Mouse (Mus musculus) lung, postnatal 0 days (tissue): ENCODE results near the gene Slc39a8.

ENCODE experiments used
- CTCF ChIP-seq: IDR thresholded peaks from 2 replicates; pipeline ENCODE4 v1.5.1; 2016; ENCODE audit warnings: antibody characterized with exemption, mild to moderate bottlenecking
- EP300 ChIP-seq: IDR thresholded peaks from 2 replicates; pipeline ENCODE4 v1.6.1; 2016; ENCODE audit warnings: antibody characterized with exemption, mild to moderate bottlenecking, control low read depth

GRCm38 (mm10) chr3:135815973-135816727, 8.9 kb upstream of the Slc39a8 start:
- no peak for TF ChIP-seq CTCF
- no peak for TF ChIP-seq EP300
